Mouse (Mus musculus): ENCODE measurements around the gene Zfp429. TPM values are rescaled to one million over a fixed set of nuclear protein-coding genes. Genes with fewer than 3 reads are reported as not detected.
"Not testable (repeated sequence)": the region's sequence is repeated elsewhere in the genome, so short reads cannot be mapped to it uniquely, and the experiment has no call there.

Gene Zfp429
- 2.8 and 4.6 TPM in 2 replicates for polyA plus RNA-seq (2014; fragmentation: Nextera tagmentation; extraction: Ambion mirVana)

- not testable (repeated sequence) for H3K4me1 ChIP-seq (ENCODE audit: control insufficient read depth in 2 of 2, insufficient read depth in 2 of 2, low read length in 2 of 2); H3K9me3 ChIP-seq (ENCODE audit: control insufficient read depth, low read length); H3K36me3 ChIP-seq (ENCODE audit: control insufficient read depth, insufficient read depth, low read length); H3K27me3 ChIP-seq (ENCODE audit: control insufficient read depth, insufficient read depth, low read length)
- Histone ChIP-seq H3K9ac (ENCODE audit: low read length) (peak within 1 kb of the TSS; percentile 72), H3K4me3 (ENCODE audit: control insufficient read depth in 1 of 2, insufficient read depth in 1 of 2, low read depth in 1 of 2, low read length in 2 of 2) (peak within 1 kb of the TSS; percentile 70), H3K4me2 (ENCODE audit: low read length) (peak within 1 kb of the TSS; percentile 62), H3K27ac (replicated peaks in 1 of 2; ENCODE audit: control insufficient read depth in 1 of 2, insufficient read depth in 1 of 2, low read depth in 2 of 2, low read length in 2 of 2) (peak within 1 kb of the TSS in 1 of 2 experiments; percentile 57; a peak in 1 of 4 replicates)
- WGBS = 3% methylated on average over 14 of the region's 16 CpGs
- peak; percentile 88 for ATAC-seq (ENCODE audit: insufficient number of reproducible peaks, insufficient read depth, low FRiP score, low read depth)
Observed at GRCm38 (mm10) chr13:67399183-67399903, at the start of gene Zfp429. Gene Zfp429, minus strand, starts transcription at chr13:67399819.

DNA sequence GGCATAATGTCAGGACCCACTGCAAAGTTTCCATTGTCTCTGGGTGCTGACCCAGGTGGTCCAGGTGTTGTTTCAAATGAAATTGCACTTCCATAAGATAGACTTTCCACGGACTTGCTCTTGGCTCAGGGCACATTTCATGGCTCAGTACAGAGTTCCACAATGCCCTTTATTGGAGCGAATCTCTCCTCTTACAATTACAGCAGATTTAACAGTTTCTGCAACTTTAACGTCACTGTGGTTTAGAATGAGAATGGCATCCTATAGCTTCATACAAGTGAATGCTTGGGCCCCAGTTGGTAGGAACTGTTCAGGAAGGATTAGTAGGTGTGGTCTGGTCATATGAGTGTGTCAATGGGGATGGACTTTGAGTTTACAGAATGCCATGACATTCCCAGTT, 37.5 kb upstream of the Zfp429 start:
- no CpG with 5 or more reads among the region's 3 CpGs for WGBS
- ATAC-seq (ENCODE audit: insufficient number of reproducible peaks, insufficient read depth, low FRiP score, low read depth) = not testable (repeated sequence)

GRCm38 (mm10) chr13:67428116-67428515, 28.5 kb upstream of the Zfp429 start:
- Histone ChIP-seq H3K4me1 (ENCODE audit: control insufficient read depth in 2 of 2, insufficient read depth in 2 of 2, low read length in 2 of 2) (no peaks in the 10 kb centered on the region), H3K4me3 (ENCODE audit: control insufficient read depth in 1 of 2, insufficient read depth in 1 of 2, low read depth in 1 of 2, low read length in 2 of 2) (no peak overlapping the region), H3K9ac (ENCODE audit: low read length) (no peak overlapping the region), H3K9me3 (ENCODE audit: control insufficient read depth, low read length) (no peaks in the 10 kb centered on the region), H3K27ac (replicated peaks in 1 of 2; ENCODE audit: control insufficient read depth in 1 of 2, insufficient read depth in 1 of 2, low read depth in 2 of 2, low read length in 2 of 2) (no peak overlapping the region), H3K4me2 (ENCODE audit: low read length) (no peak overlapping the region), H3K27me3 (ENCODE audit: control insufficient read depth, insufficient read depth, low read length) (no peaks in the 10 kb centered on the region), H3K36me3 (ENCODE audit: control insufficient read depth, insufficient read depth, low read length) (no peaks in the 10 kb centered on the region)
- ATAC-seq (ENCODE audit: insufficient number of reproducible peaks, insufficient read depth, low FRiP score, low read depth) = no peak
- WGBS = 70% methylated on average over 3 of the region's 3 CpGs

More for the DNA sequence above, 37.5 kb upstream of the Zfp429 start:
- H3K4me1 ChIP-seq (ENCODE audit: control insufficient read depth in 2 of 2, insufficient read depth in 2 of 2, low read length in 2 of 2); H3K4me2 ChIP-seq (ENCODE audit: low read length); H3K27ac ChIP-seq (replicated peaks in 1 of 2; ENCODE audit: control insufficient read depth in 1 of 2, insufficient read depth in 1 of 2, low read depth in 2 of 2, low read length in 2 of 2); H3K4me3 ChIP-seq (ENCODE audit: control insufficient read depth in 1 of 2, insufficient read depth in 1 of 2, low read depth in 1 of 2, low read length in 2 of 2); H3K27me3 ChIP-seq (ENCODE audit: control insufficient read depth, insufficient read depth, low read length); H3K9ac ChIP-seq (ENCODE audit: low read length); H3K9me3 ChIP-seq (ENCODE audit: control insufficient read depth, low read length): not testable (repeated sequence)
- H3K36me3 ChIP-seq (ENCODE audit: control insufficient read depth, insufficient read depth, low read length) = peaks cover 17% of the 10 kb centered on the region; the same call in 1 of the 2 replicates

GRCm38 (mm10) chr13:67425699-67426098, 26.1 kb upstream of the Zfp429 start:
- H3K4me2 ChIP-seq (ENCODE audit: low read length); H3K9me3 ChIP-seq (ENCODE audit: control insufficient read depth, low read length); H3K4me1 ChIP-seq (ENCODE audit: control insufficient read depth in 2 of 2, insufficient read depth in 2 of 2, low read length in 2 of 2); H3K36me3 ChIP-seq (ENCODE audit: control insufficient read depth, insufficient read depth, low read length); H3K27me3 ChIP-seq (ENCODE audit: control insufficient read depth, insufficient read depth, low read length); H3K9ac ChIP-seq (ENCODE audit: low read length); H3K4me3 ChIP-seq (ENCODE audit: control insufficient read depth in 1 of 2, insufficient read depth in 1 of 2, low read depth in 1 of 2, low read length in 2 of 2); ATAC-seq (ENCODE audit: insufficient number of reproducible peaks, insufficient read depth, low FRiP score, low read depth); H3K27ac ChIP-seq (replicated peaks in 1 of 2; ENCODE audit: control insufficient read depth in 1 of 2, insufficient read depth in 1 of 2, low read depth in 2 of 2, low read length in 2 of 2): not testable (repeated sequence)

DNA sequence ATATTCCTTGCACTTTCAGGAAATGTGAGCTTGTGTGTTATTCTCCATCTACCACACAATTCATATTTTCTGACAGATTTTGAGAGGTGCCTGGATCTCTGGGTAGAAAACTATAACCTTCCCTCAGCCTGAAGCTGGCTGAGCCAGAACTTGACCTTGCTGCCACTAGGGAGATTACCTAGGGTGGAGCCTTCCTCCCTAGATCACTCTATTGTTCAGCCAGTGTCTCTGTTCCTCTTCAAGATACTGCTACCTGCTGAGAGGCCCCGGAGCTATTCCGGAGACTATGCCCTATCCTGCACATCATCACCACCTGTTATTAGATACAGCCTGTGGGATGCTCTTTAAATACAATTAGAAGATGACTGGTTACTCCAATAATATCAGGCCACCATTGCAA, 22.9 kb upstream of the Zfp429 start:
- not testable (repeated sequence) for H3K9me3 ChIP-seq (ENCODE audit: control insufficient read depth, low read length); H3K4me2 ChIP-seq (ENCODE audit: low read length); H3K9ac ChIP-seq (ENCODE audit: low read length); ATAC-seq (ENCODE audit: insufficient number of reproducible peaks, insufficient read depth, low FRiP score, low read depth); H3K27me3 ChIP-seq (ENCODE audit: control insufficient read depth, insufficient read depth, low read length); H3K4me1 ChIP-seq (ENCODE audit: control insufficient read depth in 2 of 2, insufficient read depth in 2 of 2, low read length in 2 of 2); H3K36me3 ChIP-seq (ENCODE audit: control insufficient read depth, insufficient read depth, low read length); H3K4me3 ChIP-seq (ENCODE audit: control insufficient read depth in 1 of 2, insufficient read depth in 1 of 2, low read depth in 1 of 2, low read length in 2 of 2); H3K27ac ChIP-seq (replicated peaks in 1 of 2; ENCODE audit: control insufficient read depth in 1 of 2, insufficient read depth in 1 of 2, low read depth in 2 of 2, low read length in 2 of 2)
- WGBS = 68% methylated on average over 2 of the region's 2 CpGs

GRCm38 (mm10) chr13:67421207-67421857, 21.7 kb upstream of the Zfp429 start, which contains the start of gene Zfp459:
Gene Zfp459, minus strand, starts transcription at chr13:67421418.
- no peak within 1 kb of the TSS for H3K27ac ChIP-seq (replicated peaks in 1 of 2; ENCODE audit: control insufficient read depth in 1 of 2, insufficient read depth in 1 of 2, low read depth in 2 of 2, low read length in 2 of 2)
- WGBS = 1% methylated on average over 22 of the region's 22 CpGs
- ATAC-seq (ENCODE audit: insufficient number of reproducible peaks, insufficient read depth, low FRiP score, low read depth) = no peak; the same call in 1 of the 2 replicates

GRCm38 (mm10) chr13:67420558-67421206, 21.1 kb upstream of the Zfp429 start:
- Histone ChIP-seq H3K4me1 (ENCODE audit: control insufficient read depth in 2 of 2, insufficient read depth in 2 of 2, low read length in 2 of 2) (peaks cover 0 to 4% of the 10 kb centered on the region in 2 experiments; a peak in 1 of 4 replicates), H3K36me3 (ENCODE audit: control insufficient read depth, insufficient read depth, low read length) (no peaks in the 10 kb centered on the region), H3K4me3 (ENCODE audit: control insufficient read depth in 1 of 2, insufficient read depth in 1 of 2, low read depth in 1 of 2, low read length in 2 of 2) (peak overlapping the region; percentile 55 to 65), H3K27ac (replicated peaks in 1 of 2; ENCODE audit: control insufficient read depth in 1 of 2, insufficient read depth in 1 of 2, low read depth in 2 of 2, low read length in 2 of 2) (no peak overlapping the region), H3K4me2 (ENCODE audit: low read length) (peak overlapping the region; percentile 92), H3K9me3 (ENCODE audit: control insufficient read depth, low read length) (no peaks in the 10 kb centered on the region), H3K27me3 (ENCODE audit: control insufficient read depth, insufficient read depth, low read length) (no peaks in the 10 kb centered on the region), H3K9ac (ENCODE audit: low read length) (peak overlapping the region; percentile 70)
- no peak for ATAC-seq (ENCODE audit: insufficient number of reproducible peaks, insufficient read depth, low FRiP score, low read depth)
- WGBS = 31% methylated on average over 11 of the region's 11 CpGs

More at GRCm38 (mm10) chr13:67421207-67421857, 21.7 kb upstream of the Zfp429 start, which contains the start of gene Zfp459:
- no peaks in the 10 kb centered on the region for H3K27me3 ChIP-seq (ENCODE audit: control insufficient read depth, insufficient read depth, low read length)
- H3K4me3 ChIP-seq (ENCODE audit: control insufficient read depth in 1 of 2, insufficient read depth in 1 of 2, low read depth in 1 of 2, low read length in 2 of 2) = peak within 1 kb of the TSS; percentile 55 to 65
- peak within 1 kb of the TSS; percentile 92 for H3K4me2 ChIP-seq (ENCODE audit: low read length)
- H3K36me3 ChIP-seq (ENCODE audit: control insufficient read depth, insufficient read depth, low read length) = no peaks in the 10 kb centered on the region
- H3K9ac ChIP-seq (ENCODE audit: low read length) = peak within 1 kb of the TSS; percentile 70
- H3K4me1 ChIP-seq (ENCODE audit: control insufficient read depth in 2 of 2, insufficient read depth in 2 of 2, low read length in 2 of 2) = peaks cover 0 to 4% of the 10 kb centered on the region in 2 experiments; a peak in 1 of 4 replicates
- H3K9me3 ChIP-seq (ENCODE audit: control insufficient read depth, low read length) = no peaks in the 10 kb centered on the region
